Mouse (Mus musculus): Measurements from ENCODE around the gene Sema3e.

Sema3e gene

GRCm38 (mm10) chr5:14073152-14073551 lies 48.1 kb downstream of the Sema3e start:
- DNase-seq (ENCODE audit: low spot score), result no peak

- DNase-seq (ENCODE audit: low spot score), result no peak
Measured at GRCm38 (mm10) chr5:14088100-14088499, 63.0 kb downstream of the Sema3e start.

DNA sequence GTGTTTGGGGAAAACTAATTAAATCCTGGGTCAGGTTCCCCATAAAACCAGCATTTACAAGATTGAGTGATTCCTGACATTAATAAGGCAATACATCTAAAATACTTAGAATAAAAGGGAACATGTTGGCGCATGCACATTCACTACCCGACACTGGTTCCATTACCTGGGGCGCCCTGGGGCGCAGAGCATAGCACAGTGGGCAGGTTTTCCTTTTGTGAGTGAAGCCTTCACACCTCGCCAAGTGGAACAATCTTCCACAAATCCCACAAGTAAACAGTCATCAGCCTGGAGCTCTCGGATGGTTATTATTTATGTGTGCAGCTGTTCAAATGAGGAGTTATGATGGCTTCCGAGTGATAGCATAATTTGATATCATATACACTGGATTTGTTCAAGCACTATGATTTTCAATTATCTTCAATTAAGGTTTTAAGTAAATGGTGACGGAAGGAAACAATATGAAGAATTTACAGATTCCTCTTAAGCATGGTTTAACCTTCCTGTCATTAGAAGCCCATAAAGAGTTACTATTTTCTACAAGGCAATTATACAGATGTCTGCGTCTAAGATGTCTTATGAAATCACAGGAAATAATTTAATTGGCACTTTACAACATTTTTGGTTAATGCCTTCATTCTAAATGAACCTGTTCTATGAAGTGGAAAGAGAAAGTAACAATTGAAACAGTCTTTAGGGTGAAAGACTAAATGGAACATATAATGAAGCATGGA lies 65.0 kb downstream of the Sema3e start:
- DNase-seq (ENCODE audit: low spot score), result no peak

GRCm38 (mm10) chr5:14090609-14090969 lies 65.5 kb downstream of the Sema3e start:
- DNase-seq (ENCODE audit: low spot score), result no peak

- no peak for DNase-seq (ENCODE audit: low spot score)
Measured at GRCm38 (mm10) chr5:14092262-14092776, 67.2 kb downstream of the Sema3e start.

DNA sequence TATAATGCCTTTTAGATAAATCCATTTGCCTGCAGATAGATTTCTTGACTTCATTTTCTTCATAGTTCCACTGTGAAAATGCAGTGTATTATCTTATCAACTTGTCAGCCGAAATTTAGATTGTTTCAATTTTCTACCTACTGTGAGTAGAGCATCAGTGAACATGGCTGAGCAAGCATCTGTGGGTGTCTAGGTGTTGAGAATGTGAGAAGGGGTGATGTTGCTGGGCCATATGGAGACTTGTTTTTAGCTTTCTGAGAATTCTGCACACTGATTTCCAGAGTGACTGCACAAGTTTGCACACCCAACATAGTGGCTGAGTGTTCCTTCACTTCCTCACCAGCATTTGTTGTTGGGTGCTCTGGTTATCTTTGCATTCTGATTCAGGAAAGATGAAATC lies 71.1 kb downstream of the Sema3e start:
- DNase-seq (ENCODE audit: low spot score), result no peak

- no peak for DNase-seq (ENCODE audit: low spot score)
Measured at GRCm38 (mm10) chr5:14098677-14099076, 73.6 kb downstream of the Sema3e start.

- no peak for DNase-seq (ENCODE audit: low spot score)
Measured at GRCm38 (mm10) chr5:14107365-14107764, 82.3 kb downstream of the Sema3e start.

DNA sequence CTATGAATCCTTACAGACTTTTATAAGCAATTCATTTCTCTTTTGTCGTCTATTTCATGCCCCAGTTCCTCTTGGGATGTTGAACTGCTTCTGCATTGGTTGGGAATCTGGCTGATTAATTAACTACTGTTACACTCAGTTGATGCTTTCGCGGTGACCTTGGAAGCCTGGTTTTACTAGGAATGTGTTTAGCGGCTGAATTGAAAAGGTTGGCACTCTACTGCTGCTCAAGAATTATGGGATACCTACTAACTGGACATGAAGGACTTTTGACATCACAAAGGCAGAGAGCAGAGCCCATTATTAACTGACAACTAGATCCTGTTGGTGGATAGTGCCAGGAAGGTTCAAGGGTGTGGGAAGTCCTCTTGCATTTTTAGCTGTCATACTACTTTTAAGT lies 83.9 kb downstream of the Sema3e start:
- no peak for DNase-seq (ENCODE audit: low spot score)

DNA sequence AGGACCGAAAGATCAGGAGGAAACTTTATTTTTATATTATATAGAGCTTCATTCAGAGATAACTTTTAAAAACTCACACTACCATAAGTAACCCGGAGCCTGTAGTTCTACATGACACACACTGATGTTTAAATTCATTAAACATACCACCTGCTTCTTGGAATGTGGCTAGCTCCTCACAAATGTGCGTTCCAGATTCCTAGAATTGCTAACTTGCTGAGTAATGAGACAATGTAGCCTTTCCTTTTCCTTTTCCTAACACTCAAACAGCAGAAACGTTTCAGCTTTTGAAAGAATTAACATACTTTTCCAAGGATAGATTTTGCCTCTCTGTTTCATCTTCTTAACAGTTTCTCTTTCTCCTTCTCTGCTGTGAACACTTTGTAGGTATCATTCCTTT lies 86.3 kb downstream of the Sema3e start:
- no peak for DNase-seq (ENCODE audit: low spot score)

GRCm38 (mm10) chr5:14121902-14122301 lies 96.8 kb downstream of the Sema3e start:
- no peak for DNase-seq (ENCODE audit: low spot score)

DNA sequence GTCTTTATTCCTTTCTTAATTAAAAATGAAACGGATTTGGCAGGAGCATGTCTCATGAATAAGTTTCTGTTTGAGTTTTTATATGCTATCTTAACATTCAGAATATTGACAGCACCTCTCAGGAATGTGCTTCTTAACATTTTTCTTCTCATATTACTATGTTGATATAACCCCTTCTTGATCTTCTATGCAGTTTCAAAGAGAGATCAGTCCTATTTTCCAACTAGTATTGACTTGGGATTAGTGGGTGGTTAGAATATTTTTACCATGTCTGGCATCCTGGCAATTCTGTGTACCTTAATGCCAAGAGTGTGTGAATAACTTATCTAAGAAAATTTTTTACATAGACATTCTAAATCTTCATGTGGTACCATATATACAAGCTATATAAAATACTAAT lies 101.5 kb downstream of the Sema3e start:
- DNase-seq (ENCODE audit: low spot score), result no peak

DNA sequence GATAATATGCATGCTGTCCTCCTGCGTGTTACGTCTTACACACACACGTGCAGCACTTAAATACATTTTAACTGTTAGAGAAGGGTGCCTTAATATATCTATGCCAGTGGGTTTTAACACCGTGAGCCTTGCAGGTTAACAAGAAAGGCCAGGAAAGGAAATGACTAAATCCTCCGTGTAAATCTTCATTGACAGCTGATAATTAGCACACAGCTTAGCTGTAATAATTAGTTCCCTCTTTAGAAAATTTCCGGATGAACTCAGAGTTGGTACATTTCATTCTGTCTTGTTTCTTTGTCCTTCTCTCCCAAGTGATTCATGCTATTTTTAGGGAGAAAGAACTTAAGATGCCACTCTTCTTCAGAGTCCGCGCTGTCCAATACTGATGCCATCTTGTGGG lies 110.9 kb downstream of the Sema3e start:
- no peak for DNase-seq (ENCODE audit: low spot score)

GRCm38 (mm10) chr5:14138725-14139124 lies 113.6 kb downstream of the Sema3e start:
- DNase-seq (ENCODE audit: low spot score), result no peak

DNA sequence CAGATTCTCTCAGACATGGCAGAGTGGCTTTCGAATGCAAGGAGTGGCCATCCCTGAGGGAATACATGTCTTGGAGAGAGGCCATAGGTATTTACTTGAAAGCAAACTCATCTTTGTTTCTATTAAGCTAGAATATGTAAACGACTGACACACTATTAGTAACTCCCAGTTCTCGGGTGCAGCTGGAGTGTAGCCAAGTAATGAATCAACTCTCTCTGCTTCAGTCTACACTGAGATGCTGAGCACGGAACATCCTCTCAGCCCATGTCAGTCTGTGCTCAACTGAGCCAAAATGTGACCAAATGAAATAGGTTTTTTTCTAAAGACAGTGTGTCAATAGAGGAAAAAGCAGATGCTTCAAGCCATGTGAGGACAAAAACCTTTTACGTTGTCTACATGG lies 137.5 kb downstream of the Sema3e start:
- no peak for DNase-seq (ENCODE audit: low spot score)

GRCm38 (mm10) chr5:14163280-14163679 lies 138.2 kb downstream of the Sema3e start:
- DNase-seq (ENCODE audit: low spot score), result no peak

DNA sequence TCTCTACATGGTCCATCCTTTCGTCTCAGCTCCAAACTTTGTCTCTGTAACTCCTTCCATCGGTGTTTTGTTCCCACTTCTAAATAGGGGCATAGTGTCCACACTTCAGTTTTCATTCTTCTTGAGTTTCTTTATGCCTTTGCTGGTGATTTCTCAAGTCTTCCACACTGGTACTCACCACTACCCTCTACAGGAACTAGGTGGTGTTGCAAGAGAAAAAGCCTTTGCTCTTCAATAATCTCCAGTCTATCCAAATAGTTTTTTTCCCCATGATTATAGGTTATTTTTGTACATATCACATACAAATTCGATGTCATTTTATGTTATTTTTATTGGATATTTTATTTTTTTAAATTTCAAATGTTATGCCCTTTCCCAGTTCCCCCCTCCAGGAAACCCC lies 142.7 kb downstream of the Sema3e start:
- no peak for DNase-seq (ENCODE audit: low spot score)

DNA sequence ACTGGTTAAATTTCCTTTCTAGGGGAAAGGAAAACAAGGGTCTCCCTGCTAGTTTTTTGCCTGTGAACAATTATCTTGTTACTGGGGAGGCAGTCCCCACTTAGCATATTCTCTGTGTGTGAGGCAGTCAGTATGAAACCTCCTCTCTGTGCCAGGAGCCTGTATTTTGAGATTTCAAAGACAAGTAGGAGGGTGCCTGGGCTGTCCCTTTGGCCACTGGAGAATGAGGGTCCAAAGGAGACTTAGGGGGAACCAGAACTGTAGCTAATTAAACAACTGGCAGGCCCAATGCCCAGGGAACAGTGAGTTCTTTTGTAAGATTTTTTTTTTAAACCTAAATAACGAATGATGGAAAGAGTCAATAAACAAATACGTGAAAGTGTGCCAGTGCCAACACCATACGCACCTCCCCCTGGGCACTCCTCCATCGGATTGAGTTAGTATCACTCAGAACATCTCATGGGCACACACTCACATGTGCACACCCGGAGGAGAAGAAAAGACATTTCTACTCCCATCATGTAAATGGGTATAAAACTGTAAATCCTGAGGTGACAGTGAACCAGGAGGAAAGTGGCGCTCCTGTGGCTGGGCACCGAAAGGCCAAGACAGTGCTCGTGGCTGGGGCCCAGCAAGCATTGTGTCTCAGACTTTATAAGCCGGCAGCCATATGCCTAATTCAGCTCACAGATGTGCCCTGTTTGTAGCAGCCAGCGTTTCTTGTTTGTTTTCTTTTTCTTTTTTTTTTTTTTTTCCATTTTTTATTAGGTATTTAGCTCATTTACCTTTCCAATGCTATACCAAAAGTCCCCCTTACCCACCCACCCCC lies 148.5 kb downstream of the Sema3e start:
- no peak for DNase-seq (ENCODE audit: low spot score)

- DNase-seq (ENCODE audit: low spot score), result no peak
Measured at GRCm38 (mm10) chr5:14180571-14180970, 155.5 kb downstream of the Sema3e start.

GRCm38 (mm10) chr5:14182156-14182555 lies 157.1 kb downstream of the Sema3e start:
- DNase-seq (ENCODE audit: low spot score), result no peak

- no peak for DNase-seq (ENCODE audit: low spot score)
Measured at GRCm38 (mm10) chr5:14195172-14195819, 170.2 kb downstream of the Sema3e start.

DNA sequence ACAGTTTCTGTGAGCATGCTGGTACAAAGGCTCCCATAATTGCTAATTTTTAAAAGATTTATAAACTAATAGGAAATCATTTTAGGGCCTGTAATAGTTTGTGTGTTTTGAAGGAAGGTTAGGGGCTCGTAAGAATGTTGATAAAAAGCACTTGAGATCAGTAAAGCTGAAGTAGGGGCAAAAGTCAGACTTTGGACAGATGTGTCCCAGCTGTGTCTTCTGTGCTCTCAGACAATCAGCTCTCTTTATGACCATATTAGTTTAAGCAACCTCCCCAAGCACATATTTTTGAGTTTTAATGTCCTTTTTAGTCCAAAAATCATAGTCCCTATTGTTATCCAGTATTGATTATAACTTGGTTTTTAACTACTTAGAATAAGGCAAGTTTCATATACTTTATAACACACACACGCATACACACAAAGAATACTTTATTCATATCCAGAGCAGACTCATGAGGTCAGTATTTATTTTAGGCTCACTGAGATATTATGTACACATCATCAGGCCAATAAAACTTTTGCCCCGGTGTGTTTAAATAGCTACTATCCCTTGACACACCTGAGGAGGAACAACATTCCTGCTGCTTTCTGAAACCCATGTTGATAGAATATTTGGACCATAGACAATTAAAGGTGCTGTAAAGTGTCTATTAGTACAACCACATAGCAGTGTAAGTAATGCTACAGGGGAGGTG lies 173.4 kb downstream of the Sema3e start:
- no peak for DNase-seq (ENCODE audit: low spot score)
